Mouse (Mus musculus) forebrain, embryonic 13.5 days (tissue): ENCODE data around the gene Rbpjl. TPM values are rescaled to one million over a fixed set of nuclear protein-coding genes. Genes with fewer than 3 reads are reported as not detected.

Experiments
- microRNA-seq: library from miRNA; unstranded; fragments of <30 nt; microRNA quantifications from one replicate; pipeline ENCODE4, GENCODE M21; 2016
- polyA plus RNA-seq: library from polyadenylated mRNA; unstranded; fragments of >200 nt; fragmentation: Nextera tagmentation; extraction: Ambion mirVana; gene quantifications from 2 replicates; pipeline ENCODE4 v1.2.1, GENCODE M21; 2015

Rbpjl gene
- polyA plus RNA-seq, 1 experiment from 2014 or later: not detected

Small RNA genes lying within 50 kb of the gene (microRNA-seq; reads per million reads assigned to microRNA genes)
- gene Mir7678: not detected

Other genes starting within 250 kb of the Rbpjl start
- 0.14 TPM in 1 of 2 replicates, not detected in the other for gene Kcns1, start 232.0 kb upstream of the Rbpjl start, polyA plus RNA-seq
- gene Wfdc5, start 220.4 kb upstream of the Rbpjl start, polyA plus RNA-seq: not detected in 2 replicates
- not detected in 2 replicates for gene Wfdc12, start 212.5 kb upstream of the Rbpjl start, polyA plus RNA-seq
- not detected in 2 replicates for gene Wfdc15a, start 203.0 kb upstream of the Rbpjl start, polyA plus RNA-seq
- gene Wfdc15b, start 181.5 kb upstream of the Rbpjl start, polyA plus RNA-seq: not detected in 2 replicates
- gene Svs2, start 164.7 kb upstream of the Rbpjl start, polyA plus RNA-seq: not detected in 2 replicates
- gene Svs3b, start 146.5 kb upstream of the Rbpjl start, polyA plus RNA-seq: not detected in 2 replicates
- gene Svs4, start 124.7 kb upstream of the Rbpjl start, polyA plus RNA-seq: not detected in 2 replicates
- not detected in 2 replicates for gene Svs3a, start 113.9 kb upstream of the Rbpjl start, polyA plus RNA-seq
- gene Svs6, start 86.4 kb upstream of the Rbpjl start, polyA plus RNA-seq: not detected in 2 replicates
- gene Svs5, start 70.4 kb upstream of the Rbpjl start, polyA plus RNA-seq: not detected in 2 replicates
- gene Slpi, start 14.0 kb upstream of the Rbpjl start, polyA plus RNA-seq: not detected in 2 replicates
- gene Matn4, start 2.0 kb downstream of the Rbpjl start, polyA plus RNA-seq: 0.15 and 0.45 TPM in 2 replicates
- gene Sdc4, start 40.7 kb downstream of the Rbpjl start, polyA plus RNA-seq: 7.9 and 8.6 TPM in 2 replicates
- 71.8 and 72.4 TPM in 2 replicates for gene Sys1, start 53.8 kb downstream of the Rbpjl start, polyA plus RNA-seq
- gene Gm20458, start 57.8 kb downstream of the Rbpjl start, polyA plus RNA-seq: 3.6 and 3.7 TPM in 2 replicates
- gene Trp53tg5, start 70.6 kb downstream of the Rbpjl start, polyA plus RNA-seq: not detected in 2 replicates
- 6.3 and 7.3 TPM in 2 replicates for gene Dbndd2, start 83.0 kb downstream of the Rbpjl start, polyA plus RNA-seq
- gene Pigt, start 94.4 kb downstream of the Rbpjl start, polyA plus RNA-seq: 47.2 and 52.2 TPM in 2 replicates
- 15.4 and 21.2 TPM in 2 replicates for gene Wfdc2, start 159.3 kb downstream of the Rbpjl start, polyA plus RNA-seq
- not detected in 2 replicates for gene Spint3, start 170.3 kb downstream of the Rbpjl start, polyA plus RNA-seq
- gene Wfdc6a, start 182.3 kb downstream of the Rbpjl start, polyA plus RNA-seq: not detected in 2 replicates
- not detected in 2 replicates for gene Eppin, start 190.5 kb downstream of the Rbpjl start, polyA plus RNA-seq
- not detected in 2 replicates for gene Wfdc6b, start 210.4 kb downstream of the Rbpjl start, polyA plus RNA-seq
- gene Wfdc8, start 210.5 kb downstream of the Rbpjl start, polyA plus RNA-seq: not detected in 2 replicates
- gene Wfdc16, start 235.7 kb downstream of the Rbpjl start, polyA plus RNA-seq: not detected in 2 replicates